Mouse (Mus musculus): Measurements from ENCODE around the gene Osbpl3.

Gene Osbpl3

GRCm38 (mm10) chr6:50412174-50412573 lies 43.8 kb downstream of the Osbpl3 start:
- DNase-seq (ENCODE audit: extremely low read depth, low read depth, low spot score), result peak; percentile 14

- no peak for DNase-seq (ENCODE audit: extremely low read depth, low read depth, low spot score)
These were observed 51.3 kb downstream of the Osbpl3 start for GRCm38 (mm10) chr6:50404698-50405097.

- no peak for DNase-seq (ENCODE audit: extremely low read depth, low read depth, low spot score)
These were observed 52.5 kb downstream of the Osbpl3 start for GRCm38 (mm10) chr6:50403524-50403923.

- no peak for DNase-seq (ENCODE audit: extremely low read depth, low read depth, low spot score)
These were observed 53.1 kb downstream of the Osbpl3 start for GRCm38 (mm10) chr6:50402872-50403271.

GRCm38 (mm10) chr6:50400234-50400633 lies 55.8 kb downstream of the Osbpl3 start:
- no peak for DNase-seq (ENCODE audit: extremely low read depth, low read depth, low spot score)

- no peak for DNase-seq (ENCODE audit: extremely low read depth, low read depth, low spot score)
These were observed 56.4 kb downstream of the Osbpl3 start for GRCm38 (mm10) chr6:50399427-50400195.

GRCm38 (mm10) chr6:50398324-50398723 lies 57.7 kb downstream of the Osbpl3 start:
- no peak for DNase-seq (ENCODE audit: extremely low read depth, low read depth, low spot score)

GRCm38 (mm10) chr6:50397116-50397515 lies 58.9 kb downstream of the Osbpl3 start:
- DNase-seq (ENCODE audit: extremely low read depth, low read depth, low spot score), result no peak

GRCm38 (mm10) chr6:50395641-50396312 lies 60.2 kb downstream of the Osbpl3 start:
- no peak for DNase-seq (ENCODE audit: extremely low read depth, low read depth, low spot score)

- no peak for DNase-seq (ENCODE audit: extremely low read depth, low read depth, low spot score)
These were observed 61.6 kb downstream of the Osbpl3 start for GRCm38 (mm10) chr6:50394432-50394831.

GRCm38 (mm10) chr6:50393960-50394359 lies 62.0 kb downstream of the Osbpl3 start:
- DNase-seq (ENCODE audit: extremely low read depth, low read depth, low spot score), result no peak

GRCm38 (mm10) chr6:50391951-50392350 lies 64.0 kb downstream of the Osbpl3 start:
- no peak for DNase-seq (ENCODE audit: extremely low read depth, low read depth, low spot score)

- no peak for DNase-seq (ENCODE audit: extremely low read depth, low read depth, low spot score)
These were observed 65.7 kb downstream of the Osbpl3 start for GRCm38 (mm10) chr6:50390313-50390712.

- DNase-seq (ENCODE audit: extremely low read depth, low read depth, low spot score), result no peak
These were observed 68.4 kb downstream of the Osbpl3 start for GRCm38 (mm10) chr6:50387629-50388028.

GRCm38 (mm10) chr6:50386497-50386896 lies 69.5 kb downstream of the Osbpl3 start:
- no peak for DNase-seq (ENCODE audit: extremely low read depth, low read depth, low spot score)

- no peak for DNase-seq (ENCODE audit: extremely low read depth, low read depth, low spot score)
These were observed 70.5 kb downstream of the Osbpl3 start for GRCm38 (mm10) chr6:50385451-50386013.

- no peak for DNase-seq (ENCODE audit: extremely low read depth, low read depth, low spot score)
These were observed 73.3 kb downstream of the Osbpl3 start for GRCm38 (mm10) chr6:50382711-50383110.

GRCm38 (mm10) chr6:50382196-50382595 lies 73.8 kb downstream of the Osbpl3 start:
- no peak for DNase-seq (ENCODE audit: extremely low read depth, low read depth, low spot score)

GRCm38 (mm10) chr6:50381504-50382091 lies 74.4 kb downstream of the Osbpl3 start:
- peak; percentile 40 for DNase-seq (ENCODE audit: extremely low read depth, low read depth, low spot score)

GRCm38 (mm10) chr6:50379740-50380139 lies 76.3 kb downstream of the Osbpl3 start:
- DNase-seq (ENCODE audit: extremely low read depth, low read depth, low spot score), result no peak

- DNase-seq (ENCODE audit: extremely low read depth, low read depth, low spot score), result no peak
These were observed 76.9 kb downstream of the Osbpl3 start for GRCm38 (mm10) chr6:50379136-50379535.

All from fat pad, adult 2 months (tissue).